Mouse (Mus musculus) layer of hippocampus, adult 9-10 months (tissue): ENCODE measurements around the gene Olfr1260.

Experiments
- DNase-seq: peaks from one replicate; pipeline ENCODE4 v3.0.0; 2022; ENCODE audit warnings: low spot score

The Olfr1260 gene

DNA sequence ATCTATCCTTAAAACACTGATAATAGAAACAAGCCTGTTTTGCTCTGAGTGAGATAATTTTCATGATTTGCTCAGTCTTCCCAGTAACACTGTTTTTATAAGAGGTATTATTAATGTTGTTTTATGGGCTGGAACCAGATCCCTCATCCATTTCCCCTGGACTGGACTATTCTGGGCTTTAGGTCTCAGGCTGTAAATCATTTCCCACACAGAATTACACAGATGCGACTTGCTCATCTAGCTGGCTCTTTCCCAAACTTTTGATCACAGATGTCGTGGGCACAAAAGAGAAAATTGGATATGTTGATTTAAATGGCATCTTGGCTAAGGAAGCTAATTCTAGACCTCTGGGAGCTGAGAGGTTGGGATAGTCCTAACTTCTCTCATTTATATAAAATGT is at the start of gene Olfr1260:
Gene Olfr1260, plus strand, starts transcription at position 157 of the 400 bp plus-strand sequence.
- peak; percentile 30 for DNase-seq

- DNase-seq: no peak
Measured at GRCm38 (mm10) chr2:89927009-89927408, 47.1 kb upstream of the Olfr1260 start, which contains the start of gene Olfr1258. Gene Olfr1258 (plus strand): TSS chr2:89927309.

DNA sequence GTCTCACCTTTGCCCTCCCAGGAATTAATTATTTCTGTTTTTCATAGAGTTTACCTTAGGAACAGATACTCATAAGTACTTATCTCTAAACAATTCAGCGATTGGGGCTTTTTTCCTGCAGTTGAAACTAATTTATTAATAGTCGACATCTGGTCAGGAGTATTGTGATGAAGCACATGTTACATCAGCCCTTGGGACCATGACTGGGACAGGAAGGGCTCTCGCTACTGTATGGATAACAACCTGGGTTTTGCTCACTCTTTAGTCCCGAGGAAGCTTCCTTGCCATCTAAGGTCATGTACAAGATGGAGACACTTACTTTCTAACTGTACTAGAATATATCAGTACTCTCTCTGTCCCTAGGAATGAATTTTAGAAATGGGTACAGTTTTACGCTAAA is 25.6 kb upstream of the Olfr1260 start, which contains the start of gene Olfr1259:
Gene Olfr1259, minus strand, starts transcription at position 101 of the 400 bp plus-strand sequence.
- no peak for DNase-seq

GRCm38 (mm10) chr2:89977709-89978108 is 3.6 kb downstream of the Olfr1260 start:
- no peak for DNase-seq

DNA sequence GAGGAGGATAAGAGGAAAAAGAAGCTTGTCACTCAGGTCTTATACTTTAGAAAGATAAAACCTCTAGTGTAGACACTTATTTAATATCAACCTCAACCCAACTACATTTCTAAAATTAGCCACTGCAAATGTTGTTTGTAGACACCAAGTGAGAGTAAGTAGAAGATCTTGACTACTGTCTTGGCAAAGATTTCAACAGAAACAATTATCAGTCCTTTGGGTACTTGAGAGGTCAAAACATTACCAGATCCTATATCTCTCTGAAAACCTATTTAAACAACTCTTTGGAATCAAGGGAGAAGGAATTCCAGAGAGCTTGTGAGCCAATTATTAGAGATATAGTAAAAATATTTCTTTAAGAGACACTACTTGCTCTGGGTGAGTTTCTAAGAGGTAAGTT is 16.8 kb downstream of the Olfr1260 start, which contains the start of gene Olfr1261:
Gene Olfr1261, plus strand, starts transcription at position 301 of the 400 bp plus-strand sequence.
- DNase-seq: no peak

GRCm38 (mm10) chr2:89999845-90000244 is 25.7 kb downstream of the Olfr1260 start, which contains the start of gene Olfr1262:
Gene Olfr1262 (plus strand): TSS chr2:90000145.
- no peak for DNase-seq

- no peak for DNase-seq
Measured at GRCm38 (mm10) chr2:90011831-90012230, 37.7 kb downstream of the Olfr1260 start, which contains the start of gene Olfr1263. Gene Olfr1263 (plus strand): TSS chr2:90012131.

- no peak for DNase-seq
Measured at GRCm38 (mm10) chr2:90025477-90025876, 51.3 kb downstream of the Olfr1260 start, which contains the start of gene Olfr1264. Gene Olfr1264 (minus strand): TSS chr2:90025577.
